Mouse (Mus musculus): Measurements from ENCODE around the gene Med23. TPM values are rescaled to one million over a fixed set of nuclear protein-coding genes. Genes with fewer than 3 reads are reported as not detected.

Med23 gene
- polyA plus RNA-seq, 1 experiment from 2014 or later: 31.2 TPM

DNA sequence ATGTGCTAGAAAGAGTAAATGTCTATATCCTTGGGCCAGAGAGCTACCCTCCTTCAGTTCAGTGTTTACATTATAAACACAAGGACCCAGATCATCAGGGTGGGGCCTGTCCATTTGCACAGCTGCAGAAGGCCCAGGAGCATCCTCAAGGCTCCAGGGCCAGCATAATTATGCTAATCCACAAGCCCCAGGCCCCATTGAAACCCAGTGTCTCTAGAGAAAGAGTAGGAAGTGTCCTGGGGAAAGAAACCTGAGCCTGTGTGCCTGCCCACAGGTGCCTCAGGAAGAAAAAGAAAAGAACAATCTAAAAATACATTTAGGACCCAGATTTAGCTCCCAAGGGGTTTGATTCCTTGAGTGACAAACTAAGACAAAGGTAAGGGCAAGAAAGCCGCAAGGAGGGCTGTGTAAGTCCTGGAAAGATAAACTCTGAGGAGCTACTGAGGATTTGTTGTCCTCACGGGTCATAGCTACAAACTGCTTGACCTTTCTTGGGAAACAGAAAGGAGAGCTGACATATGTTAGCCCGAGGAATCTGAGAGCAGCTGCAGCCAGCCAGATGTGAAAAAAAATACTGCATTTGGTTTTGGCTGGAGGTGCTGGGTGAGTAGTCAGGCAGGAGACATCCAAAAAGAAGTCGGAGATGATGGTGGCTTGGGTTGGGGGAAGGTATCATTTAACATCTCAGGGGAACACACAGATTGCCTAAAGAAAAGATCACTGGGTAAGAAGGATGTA lies 35.0 kb upstream of the Med23 start:
- Histone ChIP-seq H3K9me3 (replicated peaks) (no peaks in the 10 kb centered on the region), H3K4me2 (replicated peaks) (peak overlapping the region; percentile 45), H3K27me3 (no peaks in the 10 kb centered on the region), H3K36me3 (no peaks in the 10 kb centered on the region), H3K27ac (no peak overlapping the region), H3K4me1 (peaks cover 21% of the 10 kb centered on the region), H3K4me3 (peak overlapping the region; percentile 14; the same call in 1 of the 2 replicates), H3K9ac (no peak overlapping the region)
- no peak for ATAC-seq (ENCODE audit: low FRiP score)
- WGBS: 16% methylated on average over 4 of the region's 4 CpGs

DNA sequence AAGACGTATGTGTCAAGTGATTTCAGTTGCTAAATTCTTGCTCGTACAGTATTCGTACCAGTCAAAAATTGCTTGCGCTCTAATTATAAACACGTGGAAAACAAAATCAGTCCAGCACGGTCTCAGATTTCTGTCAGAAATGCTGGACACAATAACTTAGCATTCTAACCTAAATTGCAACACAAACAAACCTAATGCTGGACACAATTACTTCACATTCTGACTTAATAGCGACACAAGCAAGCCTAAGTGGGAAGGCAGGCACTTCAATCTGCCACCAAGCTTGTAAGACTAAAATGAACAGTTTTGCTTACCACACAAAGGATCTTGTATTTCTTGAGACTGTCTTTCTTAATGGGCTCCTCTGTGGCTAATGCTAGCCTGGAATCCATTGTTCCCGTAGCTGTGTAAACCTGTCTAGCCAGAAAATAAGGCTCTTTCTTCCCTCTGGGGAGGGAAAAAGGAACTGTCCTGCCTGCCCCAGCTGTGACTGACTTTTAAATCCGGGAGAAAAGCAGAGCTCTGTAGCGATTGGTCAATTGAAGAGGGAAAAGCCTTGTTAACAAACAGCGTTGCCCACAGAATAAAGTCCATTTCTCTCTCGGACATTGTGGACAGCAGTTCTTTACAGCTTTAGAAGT lies 34.0 kb upstream of the Med23 start:
- Histone ChIP-seq H3K9ac (peak overlapping the region; percentile 41), H3K27ac (peak overlapping the region; percentile 13; the same call in 1 of the 2 replicates), H3K36me3 (no peaks in the 10 kb centered on the region), H3K4me2 (replicated peaks) (peak overlapping the region; percentile 45), H3K4me3 (peak overlapping the region; percentile 14), H3K27me3 (no peaks in the 10 kb centered on the region), H3K9me3 (replicated peaks) (no peaks in the 10 kb centered on the region), H3K4me1 (peaks cover 21% of the 10 kb centered on the region)
- WGBS: 23% methylated on average over 12 of the region's 12 CpGs
- peak; percentile 78 for ATAC-seq (ENCODE audit: low FRiP score)

DNA sequence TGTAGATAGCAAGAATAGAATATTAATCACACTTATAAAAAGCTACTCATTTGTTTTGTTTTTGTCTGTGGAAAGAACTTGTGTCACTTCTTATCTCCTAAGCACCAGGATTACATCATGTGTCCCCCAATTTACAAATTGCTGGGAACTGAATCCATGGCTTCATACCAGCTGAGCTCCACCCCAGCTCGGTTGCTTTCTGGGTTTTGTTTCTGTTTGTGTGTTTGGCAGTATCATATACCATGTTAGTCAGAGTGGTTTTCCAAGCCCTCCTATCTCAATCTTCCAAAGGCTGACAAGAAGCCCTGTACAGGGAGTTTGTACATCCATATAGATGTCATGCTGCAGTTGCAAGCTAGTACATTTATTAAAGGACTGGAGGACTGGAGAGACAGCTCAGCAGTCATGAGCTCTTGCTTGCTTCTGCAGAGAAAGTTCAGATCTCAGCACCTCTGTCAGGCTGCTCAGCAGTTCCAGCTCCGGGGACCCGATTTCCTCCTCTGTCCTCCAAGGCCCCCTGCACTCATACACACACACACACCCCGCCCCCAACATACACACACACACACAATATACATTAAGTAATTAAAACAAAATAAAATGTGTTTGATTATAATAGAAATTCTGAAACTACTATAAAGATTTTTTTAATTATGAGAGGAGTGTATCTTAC lies 33.3 kb upstream of the Med23 start:
- H3K4me1 ChIP-seq: peaks cover 21% of the 10 kb centered on the region
- H3K4me3 ChIP-seq: peak overlapping the region; percentile 14; the same call in 1 of the 2 replicates
- H3K9me3 ChIP-seq (replicated peaks): no peaks in the 10 kb centered on the region
- H3K27ac ChIP-seq: no peak overlapping the region
- 56% methylated on average over 4 of the region's 4 CpGs for WGBS
- H3K36me3 ChIP-seq: no peaks in the 10 kb centered on the region
- H3K9ac ChIP-seq: no peak overlapping the region
- peak; percentile 51; the same call in 1 of the 2 replicates for ATAC-seq (ENCODE audit: low FRiP score)
- no peaks in the 10 kb centered on the region for H3K27me3 ChIP-seq
- peak overlapping the region; percentile 45 for H3K4me2 ChIP-seq (replicated peaks)

DNA sequence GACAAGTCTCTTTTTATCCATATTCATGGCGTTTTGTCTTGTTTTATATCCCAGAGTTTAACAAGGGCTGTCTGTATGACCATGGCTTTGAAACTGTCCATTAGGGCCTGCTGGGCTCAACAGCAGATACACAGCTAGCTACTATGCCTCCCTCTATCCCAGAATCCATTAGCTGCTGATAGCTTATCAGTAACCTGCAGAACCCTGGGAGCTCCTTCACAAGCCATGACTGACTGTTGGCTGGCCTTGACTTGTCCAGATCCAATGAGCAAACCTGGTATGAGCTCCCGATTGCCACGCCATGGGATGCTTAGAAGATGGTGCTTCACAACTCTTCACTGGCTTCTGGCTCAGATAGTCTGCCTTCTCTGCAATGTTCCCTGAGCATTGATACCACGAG lies 29.0 kb upstream of the Med23 start:
- Histone ChIP-seq H3K9ac (no peak overlapping the region), H3K27me3 (no peaks in the 10 kb centered on the region), H3K4me3 (no peak overlapping the region), H3K27ac (no peak overlapping the region), H3K36me3 (no peaks in the 10 kb centered on the region), H3K4me2 (replicated peaks) (no peak overlapping the region), H3K4me1 (peaks cover 8% of the 10 kb centered on the region), H3K9me3 (replicated peaks) (no peaks in the 10 kb centered on the region)
- WGBS: 95% methylated on average over 4 of the region's 4 CpGs
- ATAC-seq (ENCODE audit: low FRiP score): no peak

DNA sequence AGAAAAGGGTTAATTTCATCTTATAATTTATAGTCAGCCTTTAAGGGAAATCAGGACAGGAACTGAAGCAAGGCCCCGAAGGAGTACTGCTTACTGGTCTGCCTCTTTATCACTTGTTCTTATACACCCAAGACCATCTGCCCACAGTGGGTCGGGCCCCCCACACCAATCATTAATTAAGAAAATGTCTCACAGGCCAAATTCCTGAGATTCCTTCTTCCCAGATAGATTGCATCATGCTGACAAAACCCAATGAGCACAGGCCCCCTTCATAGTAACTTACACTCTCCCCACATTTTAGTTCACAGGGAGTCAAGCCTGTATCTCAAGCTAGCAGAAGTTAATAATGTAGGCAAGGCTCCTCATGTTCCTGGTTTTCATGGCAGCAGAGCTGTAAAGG lies 27.8 kb upstream of the Med23 start:
- ATAC-seq (ENCODE audit: low FRiP score): no peak
- Histone ChIP-seq H3K36me3 (no peaks in the 10 kb centered on the region), H3K27me3 (no peaks in the 10 kb centered on the region), H3K4me3 (no peak overlapping the region), H3K4me2 (replicated peaks) (no peak overlapping the region), H3K4me1 (no peaks in the 10 kb centered on the region), H3K9me3 (replicated peaks) (no peaks in the 10 kb centered on the region), H3K27ac (no peak overlapping the region), H3K9ac (no peak overlapping the region)
- 49% methylated on average over 2 of the region's 2 CpGs for WGBS

DNA sequence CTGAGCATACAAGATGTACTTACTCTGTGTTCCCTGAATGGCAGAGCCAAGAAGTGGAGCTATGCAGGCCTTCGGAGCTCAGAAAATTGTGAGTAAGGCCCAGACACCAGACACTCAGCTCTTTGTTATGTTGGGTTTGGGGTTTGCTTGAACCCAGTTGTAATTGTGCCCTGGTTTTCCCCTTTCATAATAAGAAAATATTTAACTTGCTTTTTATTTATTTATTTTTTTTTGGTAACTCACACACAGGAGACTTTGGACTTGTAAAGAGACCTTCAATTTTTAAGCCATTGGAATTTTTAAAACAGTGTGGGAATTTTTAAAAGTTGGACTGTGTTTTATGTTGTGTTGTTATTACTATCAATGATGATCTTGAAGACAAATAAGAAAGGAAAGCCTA lies 27.1 kb upstream of the Med23 start, which contains the start of gene Enpp3:
Gene Enpp3 (minus strand): TSS at position 148 of the 400 bp plus-strand sequence.
- Histone ChIP-seq H3K4me1 (no peaks in the 10 kb centered on the region), H3K4me3 (no peak within 1 kb of the TSS), H3K36me3 (no peaks in the 10 kb centered on the region), H3K27me3 (no peaks in the 10 kb centered on the region), H3K4me2 (replicated peaks) (no peak within 1 kb of the TSS), H3K9me3 (replicated peaks) (no peaks in the 10 kb centered on the region), H3K9ac (no peak within 1 kb of the TSS), H3K27ac (no peak within 1 kb of the TSS)
- ATAC-seq (ENCODE audit: low FRiP score): no peak
- 96% methylated on average over 1 of the region's 1 CpGs for WGBS

DNA sequence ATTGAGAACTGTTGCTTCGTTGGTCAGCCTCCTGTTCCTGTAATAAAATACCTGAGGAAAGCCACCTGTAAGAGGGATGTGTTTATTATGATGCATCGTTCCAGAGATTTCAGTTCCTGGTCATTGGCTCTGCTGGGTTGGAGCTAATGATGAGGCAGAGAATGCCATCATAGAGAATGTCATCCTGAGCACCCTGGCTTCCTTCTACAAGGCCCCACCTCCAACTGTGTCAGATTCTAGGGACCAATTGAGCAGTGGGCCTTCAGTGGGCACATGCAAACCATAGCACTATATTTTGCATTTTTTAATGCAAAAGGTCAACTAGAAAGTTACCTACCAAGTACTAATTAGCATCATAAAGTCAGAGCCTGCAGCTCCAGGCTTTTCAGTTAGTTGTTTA lies 6.6 kb upstream of the Med23 start:
- Histone ChIP-seq H3K27me3 (no peaks in the 10 kb centered on the region), H3K27ac (no peak overlapping the region), H3K36me3 (no peaks in the 10 kb centered on the region), H3K4me1 (no peaks in the 10 kb centered on the region), H3K4me3 (no peak overlapping the region), H3K9me3 (replicated peaks) (no peaks in the 10 kb centered on the region), H3K4me2 (replicated peaks) (no peak overlapping the region), H3K9ac (no peak overlapping the region)
- ATAC-seq (ENCODE audit: low FRiP score): no peak
- 81% methylated on average over 2 of the region's 2 CpGs for WGBS

DNA sequence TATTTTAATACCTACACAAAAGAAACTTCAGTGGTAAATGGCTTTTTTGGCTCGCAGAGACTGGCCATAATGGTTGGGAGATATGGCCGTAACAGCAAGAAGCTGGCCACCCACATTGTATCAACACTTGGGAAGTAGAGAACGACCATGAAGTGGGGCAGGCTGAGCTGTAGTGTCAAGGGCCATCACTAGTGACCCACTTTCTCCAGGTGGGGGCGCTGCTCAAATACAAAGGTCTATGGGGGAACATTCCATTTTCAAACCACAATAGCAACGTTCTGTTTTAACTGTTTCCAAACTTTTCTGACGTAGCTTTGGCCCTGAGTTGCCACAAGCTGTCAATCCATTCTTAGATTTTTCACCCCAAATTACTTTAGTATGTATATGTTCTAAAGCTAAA lies 5.4 kb upstream of the Med23 start:
- Histone ChIP-seq H3K4me1 (no peaks in the 10 kb centered on the region), H3K36me3 (no peaks in the 10 kb centered on the region), H3K27me3 (no peaks in the 10 kb centered on the region), H3K27ac (no peak overlapping the region), H3K9me3 (replicated peaks) (no peaks in the 10 kb centered on the region), H3K4me3 (no peak overlapping the region), H3K9ac (no peak overlapping the region), H3K4me2 (replicated peaks) (no peak overlapping the region)
- 71% methylated on average over 6 of the region's 6 CpGs for WGBS
- ATAC-seq (ENCODE audit: low FRiP score): no peak

DNA sequence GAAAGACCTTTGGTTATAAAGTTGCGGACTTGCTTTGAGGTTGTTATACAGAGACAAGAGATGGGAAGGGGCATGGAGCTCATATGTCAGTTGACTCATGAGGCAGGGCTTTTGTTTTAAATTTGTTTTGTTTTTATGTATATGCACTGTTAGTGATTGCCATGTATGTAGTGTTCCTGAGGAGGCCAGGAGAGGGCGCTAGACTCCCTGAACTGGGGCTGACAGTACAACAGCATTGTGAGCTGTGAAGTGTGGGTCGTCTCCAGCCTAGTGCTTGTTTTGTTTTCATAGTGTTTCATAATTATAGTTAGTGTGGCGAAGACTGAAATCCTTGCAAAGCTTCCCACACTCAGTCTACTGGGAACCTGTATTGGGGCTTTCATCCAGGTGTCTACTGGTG lies 3.8 kb downstream of the Med23 start:
- WGBS: 75% methylated on average over 4 of the region's 4 CpGs
- no peaks in the 10 kb centered on the region for H3K27me3 ChIP-seq
- no peak overlapping the region for H3K4me3 ChIP-seq
- no peak overlapping the region for H3K4me2 ChIP-seq (replicated peaks)
- peaks cover 68% of the 10 kb centered on the region for H3K36me3 ChIP-seq
- no peak overlapping the region for H3K9ac ChIP-seq
- no peaks in the 10 kb centered on the region for H3K4me1 ChIP-seq
- H3K27ac ChIP-seq: no peak overlapping the region
- no peak for ATAC-seq (ENCODE audit: low FRiP score)
- no peaks in the 10 kb centered on the region for H3K9me3 ChIP-seq (replicated peaks)

DNA sequence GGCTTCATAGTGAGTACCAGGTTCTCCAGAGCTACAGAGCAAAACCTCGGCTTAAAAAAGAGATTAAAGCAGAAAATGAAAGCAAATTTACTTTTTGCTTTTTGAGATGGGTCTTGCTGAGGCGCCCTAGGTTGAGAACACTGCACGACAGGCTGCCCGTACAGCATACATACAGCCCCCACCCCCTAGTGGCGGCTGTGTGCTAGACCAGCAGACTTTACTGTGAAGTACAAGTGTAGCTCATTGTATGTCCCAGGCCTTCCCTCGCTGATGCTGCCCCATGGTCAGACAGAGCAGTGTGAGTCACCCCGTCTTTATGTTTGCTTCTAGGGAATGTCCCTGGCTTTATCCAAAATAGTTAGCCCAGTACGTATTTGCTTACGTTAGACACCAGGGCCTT lies 16.2 kb downstream of the Med23 start:
- H3K27ac ChIP-seq: no peak overlapping the region
- no peaks in the 10 kb centered on the region for H3K9me3 ChIP-seq (replicated peaks)
- H3K4me1 ChIP-seq: no peaks in the 10 kb centered on the region
- no peak for ATAC-seq (ENCODE audit: low FRiP score)
- H3K36me3 ChIP-seq: peaks cover 80% of the 10 kb centered on the region
- no peaks in the 10 kb centered on the region for H3K27me3 ChIP-seq
- H3K4me3 ChIP-seq: no peak overlapping the region
- no peak overlapping the region for H3K9ac ChIP-seq
- no peak overlapping the region for H3K4me2 ChIP-seq (replicated peaks)
- 85% methylated on average over 9 of the region's 9 CpGs for WGBS

DNA sequence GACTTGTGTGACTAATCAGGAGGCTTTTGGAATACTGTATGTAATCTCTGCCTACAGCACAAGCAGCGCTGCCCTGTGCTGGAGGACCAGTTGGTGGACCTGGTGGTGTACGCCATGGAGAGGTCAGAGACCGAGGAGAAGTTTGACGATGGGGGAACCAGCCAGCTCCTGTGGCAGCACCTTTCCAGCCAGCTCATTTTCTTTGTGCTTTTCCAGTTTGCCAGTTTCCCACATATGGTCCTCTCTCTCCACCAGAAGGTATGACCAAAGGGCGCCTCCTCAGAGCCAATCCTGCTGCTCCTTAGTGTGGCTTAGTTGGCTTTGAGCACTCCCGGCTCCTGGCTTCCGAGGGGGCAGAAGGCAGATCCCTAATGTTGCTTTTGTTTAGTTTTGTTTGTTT lies 18.6 kb downstream of the Med23 start:
- Histone ChIP-seq H3K27me3 (no peaks in the 10 kb centered on the region), H3K4me1 (no peaks in the 10 kb centered on the region), H3K27ac (no peak overlapping the region), H3K4me3 (no peak overlapping the region), H3K9ac (no peak overlapping the region), H3K9me3 (replicated peaks) (no peaks in the 10 kb centered on the region), H3K36me3 (peaks cover 75% of the 10 kb centered on the region), H3K4me2 (replicated peaks) (no peak overlapping the region)
- ATAC-seq (ENCODE audit: low FRiP score): no peak
- 97% methylated on average over 7 of the region's 7 CpGs for WGBS

DNA sequence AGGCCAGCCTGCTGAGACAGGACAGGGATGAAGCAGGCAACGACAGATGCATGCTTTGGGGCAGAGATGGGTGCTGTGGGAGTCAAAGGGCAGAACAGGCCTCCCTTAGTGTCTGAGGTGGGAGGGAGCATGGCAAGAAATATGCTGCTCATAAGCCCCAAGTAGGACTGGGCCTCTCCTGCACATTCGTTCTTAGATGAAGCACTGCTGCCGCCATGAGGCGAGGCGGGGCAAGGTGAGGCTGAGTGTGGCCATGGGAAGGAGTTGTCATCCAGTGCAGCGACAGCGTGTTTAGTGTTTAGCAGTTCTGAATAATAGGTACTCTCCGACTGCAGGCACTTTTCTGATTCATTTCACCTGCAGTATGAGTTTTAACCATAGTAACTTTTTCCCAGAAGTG lies 26.1 kb downstream of the Med23 start:
- no peak overlapping the region for H3K4me3 ChIP-seq
- no peak overlapping the region for H3K4me2 ChIP-seq (replicated peaks)
- H3K4me1 ChIP-seq: no peaks in the 10 kb centered on the region
- 88% methylated on average over 8 of the region's 8 CpGs for WGBS
- H3K36me3 ChIP-seq: peaks cover 84% of the 10 kb centered on the region
- no peak overlapping the region for H3K9ac ChIP-seq
- no peak for ATAC-seq (ENCODE audit: low FRiP score)
- no peaks in the 10 kb centered on the region for H3K27me3 ChIP-seq
- H3K27ac ChIP-seq: no peak overlapping the region
- no peaks in the 10 kb centered on the region for H3K9me3 ChIP-seq (replicated peaks)

Data from hindbrain, embryonic 12.5 days (tissue).